Mouse (Mus musculus) liver, embryonic 11.5 days (tissue): ENCODE data around the gene Mettl14. TPM values are rescaled to one million over a fixed set of nuclear protein-coding genes. Genes with fewer than 3 reads are reported as not detected.

Experiments
- ATAC-seq: fragments of 200-750 bp; cut with Nextera tagmentation; replicated peaks from 2 replicates; pipeline ENCODE4 v1.8.0; 2017; ENCODE audit warnings: moderate number of reproducible peaks, mild to moderate bottlenecking, moderate TSS enrichment, moderate library complexity; ENCODE audit not compliant: low FRiP score
- DNase-seq: peaks from one replicate; pipeline ENCODE4 v3.0.0-alpha.2; 2017; ENCODE audit warnings: low spot score
- H3K27ac ChIP-seq: fragments of 300-500 bp; sonication (generic); 2 replicates; pipeline ENCODE4 v1.5.1; 2014; ENCODE audit warnings: mild to moderate bottlenecking, low read depth, low read length, control low read depth
- H3K27me3 ChIP-seq: fragments of 300-500 bp; sonication (generic); replicated peaks from 2 replicates; pipeline ENCODE4 v1.6.1; 2014; ENCODE audit warnings: low read length, mixed read lengths; ENCODE audit not compliant: control insufficient read depth, insufficient read depth
- H3K36me3 ChIP-seq: fragments of 300-500 bp; sonication (generic); 2 replicates; pipeline ENCODE4 v1.6.1; 2014; ENCODE audit warnings: mild to moderate bottlenecking, low read length, moderate library complexity, mixed read lengths; ENCODE audit not compliant: control insufficient read depth, insufficient read depth
- H3K4me1 ChIP-seq: fragments of 300-500 bp; sonication (generic); replicated peaks from 2 replicates; pipeline ENCODE4 v1.6.1; 2014; ENCODE audit warnings: low read length, mixed read lengths; ENCODE audit not compliant: control insufficient read depth, insufficient read depth
- H3K4me2 ChIP-seq: fragments of 300-500 bp; sonication (generic); 2 replicates; pipeline ENCODE4 v1.6.1; 2014; ENCODE audit warnings: mild to moderate bottlenecking, control low read depth, moderate library complexity
- H3K4me3 ChIP-seq: fragments of 300-500 bp; sonication (generic); 2 replicates; pipeline ENCODE4 v1.5.1; 2014; ENCODE audit warnings: low read depth, low read length, control low read depth
- H3K9ac ChIP-seq: fragments of 300-500 bp; sonication (generic); 2 replicates; pipeline ENCODE4 v1.6.1; 2014; ENCODE audit warnings: low read depth, low read length, control low read depth
- H3K9me3 ChIP-seq: fragments of 300-500 bp; sonication (generic); 2 replicates; pipeline ENCODE4 v1.6.1; 2016; ENCODE audit warnings: low read length, inconsistent platforms, mixed read lengths; ENCODE audit not compliant: control insufficient read depth
- WGBS: fragments of 180-500 bp; shearing (Covaris S2); extraction: QIAGEN DNeasy Blood & Tissue Kit; methylation state at CpG from one replicate; pipeline ENCODE4 v1.1.7; 2014; 5-methylcytosine and 5-hydroxymethylcytosine counted together
- polyA plus RNA-seq: library from polyadenylated mRNA; unstranded; fragments of >200 nt; fragmentation: Nextera tagmentation; extraction: Ambion mirVana; gene quantifications from 2 replicates; pipeline ENCODE4 v1.2.1, GENCODE M21; 2014

The Mettl14 gene
- polyA plus RNA-seq, 1 experiment from 2014 or later, result 17.9 TPM

DNA sequence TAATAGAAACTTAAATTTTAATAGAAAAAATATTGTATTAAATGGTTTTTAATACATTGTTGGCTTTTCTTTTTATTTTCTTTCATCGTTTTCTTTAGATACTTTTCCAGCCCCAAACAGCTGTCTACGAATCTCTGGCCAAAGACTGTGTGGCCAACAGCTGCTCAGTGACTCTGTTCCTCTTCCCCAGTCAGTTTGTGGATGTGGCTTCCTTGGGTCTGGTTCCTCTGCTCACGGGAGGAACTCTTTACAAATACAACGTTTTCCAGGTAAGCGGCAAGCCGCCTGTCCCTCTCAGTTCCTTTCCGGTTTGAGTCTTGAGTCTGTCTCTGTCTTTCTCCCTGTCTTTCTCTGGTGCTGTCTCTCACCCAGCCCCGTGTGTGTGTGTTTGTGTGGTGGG lies 35.3 kb downstream of the Mettl14 start:
- Histone ChIP-seq H3K9me3 (no peaks in the 10 kb centered on the region), H3K9ac (no peak overlapping the region), H3K27ac (no peak overlapping the region), H3K27me3 (no peaks in the 10 kb centered on the region), H3K4me3 (no peak overlapping the region), H3K4me1 (no peaks in the 10 kb centered on the region), H3K36me3 (peaks cover 4% of the 10 kb centered on the region; the same call in 1 of the 2 replicates), H3K4me2 (no peak overlapping the region)
- ATAC-seq (no peak), DNase-seq (no peak)
- 72% methylated on average over 8 of the region's 8 CpGs for WGBS

DNA sequence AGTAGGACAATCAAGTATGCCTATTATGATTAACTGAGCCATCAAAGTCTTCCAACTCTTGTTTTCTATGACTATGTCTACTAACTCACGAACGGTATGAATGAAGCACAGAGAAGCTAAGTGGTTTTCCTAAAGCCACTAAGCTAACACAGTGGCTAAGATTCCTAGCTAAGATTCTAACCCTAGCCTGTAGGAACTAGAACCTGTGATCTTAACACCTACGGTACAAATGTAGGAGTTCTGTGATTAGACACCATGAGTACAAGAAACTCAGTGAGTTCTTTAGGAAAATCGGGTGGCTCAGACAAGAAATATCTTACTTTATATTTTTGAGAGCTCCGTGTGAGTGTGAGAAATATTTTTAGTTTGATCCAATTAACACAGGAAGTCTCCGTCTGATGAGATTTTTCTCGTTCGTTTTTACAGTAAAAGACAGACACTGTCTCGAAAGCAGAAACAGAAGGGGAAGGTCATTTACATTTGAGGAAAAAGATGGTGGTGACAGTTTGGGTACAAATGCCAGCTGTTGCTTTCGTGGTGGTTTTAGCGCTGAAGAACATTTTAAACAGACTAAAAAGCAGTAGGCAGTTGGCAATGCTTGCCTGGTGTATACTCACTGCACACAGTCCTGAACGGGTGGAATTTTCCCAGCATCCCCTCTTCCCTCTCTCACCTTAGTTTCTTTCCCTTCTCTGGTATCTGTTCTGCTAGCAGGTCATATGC lies 37.7 kb downstream of the Mettl14 start:
- no peaks in the 10 kb centered on the region for H3K4me1 ChIP-seq
- peaks cover 4% of the 10 kb centered on the region; the same call in 1 of the 2 replicates for H3K36me3 ChIP-seq
- H3K4me3 ChIP-seq, result no peak overlapping the region
- H3K4me2 ChIP-seq, result no peak overlapping the region
- no peak overlapping the region for H3K27ac ChIP-seq
- 77% methylated on average over 12 of the region's 12 CpGs for WGBS
- H3K9ac ChIP-seq, result no peak overlapping the region
- no peak for DNase-seq
- H3K9me3 ChIP-seq, result no peaks in the 10 kb centered on the region
- H3K27me3 ChIP-seq, result no peaks in the 10 kb centered on the region
- no peak for ATAC-seq

DNA sequence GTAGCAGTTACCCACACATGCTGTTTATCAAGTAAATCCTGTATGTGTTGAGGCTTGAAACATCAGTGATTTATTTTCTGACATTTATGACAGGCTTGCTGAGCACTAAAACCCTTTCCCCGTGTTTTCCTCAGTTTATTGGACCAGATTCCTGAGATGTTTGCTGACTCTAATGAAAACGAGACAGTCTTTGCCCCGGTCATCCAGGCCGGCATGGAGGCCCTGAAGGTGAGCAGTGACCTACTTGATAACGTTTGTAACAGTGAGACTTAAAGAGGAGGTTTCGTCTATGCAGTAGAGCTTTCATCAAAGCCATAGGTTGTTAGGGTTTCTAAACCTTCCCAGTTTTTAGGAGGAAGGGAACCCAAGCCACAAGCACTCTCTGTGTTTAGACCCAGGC lies 42.2 kb downstream of the Mettl14 start:
- ATAC-seq, result no peak
- no peak overlapping the region for H3K4me3 ChIP-seq
- H3K4me1 ChIP-seq, result no peaks in the 10 kb centered on the region
- H3K27ac ChIP-seq, result no peak overlapping the region
- H3K9me3 ChIP-seq, result no peaks in the 10 kb centered on the region
- 61% methylated on average over 6 of the region's 6 CpGs for WGBS
- no peak overlapping the region for H3K9ac ChIP-seq
- H3K27me3 ChIP-seq, result no peaks in the 10 kb centered on the region
- no peak for DNase-seq
- H3K36me3 ChIP-seq, result peaks cover 2% of the 10 kb centered on the region; the same call in 1 of the 2 replicates
- no peak overlapping the region for H3K4me2 ChIP-seq

DNA sequence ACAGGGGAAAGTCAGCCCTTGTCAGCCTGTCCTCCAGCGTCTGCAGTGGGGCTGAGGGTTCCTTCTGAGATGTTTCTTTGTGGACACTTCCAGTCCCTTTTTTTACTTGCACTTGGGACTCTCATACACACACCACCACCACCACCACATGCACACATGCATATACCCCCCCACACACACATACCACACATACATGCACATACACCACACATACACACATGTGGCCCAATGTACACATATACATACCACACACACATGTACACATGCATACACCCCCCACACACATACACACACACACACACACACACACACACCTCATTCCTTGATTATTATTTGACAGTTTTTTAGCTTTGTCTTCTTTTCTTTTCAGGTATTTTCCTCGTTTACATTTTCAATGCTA lies 44.9 kb downstream of the Mettl14 start:
- 87% methylated on average over 2 of the region's 2 CpGs for WGBS
- H3K4me2 ChIP-seq, result no peak overlapping the region
- H3K4me3 ChIP-seq, result no peak overlapping the region
- no peaks in the 10 kb centered on the region for H3K27me3 ChIP-seq
- no peak overlapping the region for H3K9ac ChIP-seq
- no peaks in the 10 kb centered on the region for H3K4me1 ChIP-seq
- H3K36me3 ChIP-seq, result no peaks in the 10 kb centered on the region; the same call in 1 of the 2 replicates
- no peak overlapping the region for H3K27ac ChIP-seq
- no peaks in the 10 kb centered on the region for H3K9me3 ChIP-seq
- DNase-seq, result no peak
- no peak for ATAC-seq

DNA sequence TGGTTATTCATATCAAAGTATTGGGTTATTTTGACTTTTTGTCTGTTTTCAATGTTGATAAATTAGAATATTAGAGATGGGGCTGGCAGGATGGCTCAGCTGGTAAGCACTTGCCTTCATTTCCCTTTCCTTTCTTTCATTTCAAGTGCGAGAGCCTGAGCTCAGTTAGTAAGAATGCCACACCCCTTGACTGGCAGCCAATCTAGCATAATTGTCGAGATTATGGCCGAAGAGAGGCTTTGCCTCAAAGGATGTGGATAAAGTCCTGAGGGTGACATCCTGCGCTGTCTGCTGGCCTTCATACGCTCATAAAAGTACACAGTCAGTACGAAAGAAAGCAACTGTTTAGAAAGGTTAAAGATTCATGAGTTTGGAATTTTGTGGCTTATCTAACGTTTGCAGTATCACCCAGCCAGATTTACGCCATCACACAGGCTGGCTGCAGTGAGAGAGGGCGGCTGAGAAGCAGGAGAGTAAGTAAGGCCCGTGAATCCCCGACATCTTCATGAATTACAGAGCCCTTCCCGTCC lies 47.2 kb downstream of the Mettl14 start:
- WGBS, result 56% methylated on average over 12 of the region's 12 CpGs
- no peaks in the 10 kb centered on the region; the same call in 1 of the 2 replicates for H3K36me3 ChIP-seq

DNA sequence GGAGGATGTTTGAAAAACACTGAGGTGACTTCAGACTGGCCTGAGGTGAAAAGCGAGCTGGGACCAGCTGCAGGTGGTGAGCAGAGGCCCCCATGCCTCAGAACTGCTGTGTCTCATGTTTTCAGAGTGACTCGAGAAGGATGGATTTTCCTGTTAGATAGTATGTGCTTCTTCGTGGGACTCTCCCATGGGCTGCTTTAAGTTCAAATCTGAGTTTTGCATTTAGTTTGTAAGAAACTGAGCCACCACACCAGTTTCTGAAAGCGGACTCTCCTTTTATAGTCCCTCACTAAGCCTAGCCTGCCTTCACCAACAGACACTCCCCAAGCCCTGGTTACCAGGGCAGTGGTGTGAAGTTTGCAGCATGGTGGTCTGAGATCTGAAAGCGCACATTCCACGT lies 48.1 kb downstream of the Mettl14 start:
- DNase-seq (no peak), ATAC-seq (no peak)
- no peak overlapping the region for H3K9ac ChIP-seq
- no peak overlapping the region for H3K4me2 ChIP-seq
- H3K4me1 ChIP-seq, result peaks cover 2% of the 10 kb centered on the region; the same call in 1 of the 2 replicates
- H3K27me3 ChIP-seq, result no peaks in the 10 kb centered on the region
- H3K27ac ChIP-seq, result no peak overlapping the region
- no peaks in the 10 kb centered on the region for H3K9me3 ChIP-seq
- WGBS, result 84% methylated on average over 6 of the region's 6 CpGs
- H3K36me3 ChIP-seq, result no peaks in the 10 kb centered on the region; the same call in 1 of the 2 replicates
- H3K4me3 ChIP-seq, result no peak overlapping the region

More for the DNA sequence above, 47.2 kb downstream of the Mettl14 start:
- 0 out of 2 replicates have a peak, but pooled peaks cover 2% of the 10 kb centered on the region for H3K4me1 ChIP-seq
- DNase-seq (no peak), ATAC-seq (no peak)
- H3K4me2 ChIP-seq, result no peak overlapping the region
- H3K9ac ChIP-seq, result no peak overlapping the region
- H3K27ac ChIP-seq, result no peak overlapping the region
- H3K27me3 ChIP-seq, result no peaks in the 10 kb centered on the region
- H3K9me3 ChIP-seq, result no peaks in the 10 kb centered on the region
- H3K4me3 ChIP-seq, result no peak overlapping the region

DNA sequence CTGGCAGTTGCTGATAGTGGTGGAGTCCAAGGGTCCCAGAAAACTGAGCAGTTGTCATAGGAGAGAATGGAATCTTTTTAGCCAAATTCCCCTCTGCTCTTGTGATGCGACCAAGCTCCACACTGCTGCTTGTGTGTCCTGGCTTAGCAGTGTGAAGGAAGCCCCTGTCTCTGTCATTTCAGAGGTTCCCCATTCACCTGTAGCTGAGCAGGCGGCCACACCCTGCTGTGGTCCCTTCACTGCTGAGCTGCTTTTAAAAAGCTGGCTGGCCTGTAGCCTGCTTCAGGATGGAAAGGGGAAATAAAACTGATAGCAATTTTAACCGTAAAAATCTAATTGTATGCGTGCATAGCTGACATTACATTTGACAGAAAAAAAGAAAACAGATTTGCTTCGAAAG lies 49.0 kb downstream of the Mettl14 start:
- Histone ChIP-seq H3K4me2 (no peak overlapping the region), H3K9ac (no peak overlapping the region), H3K36me3 (no peaks in the 10 kb centered on the region; the same call in 1 of the 2 replicates), H3K4me3 (no peak overlapping the region), H3K27me3 (no peaks in the 10 kb centered on the region), H3K4me1 (peaks cover 2% of the 10 kb centered on the region; the same call in 1 of the 2 replicates), H3K9me3 (no peaks in the 10 kb centered on the region), H3K27ac (no peak overlapping the region)
- no peak for DNase-seq
- no peak for ATAC-seq
- 76% methylated on average over 5 of the region's 5 CpGs for WGBS

DNA sequence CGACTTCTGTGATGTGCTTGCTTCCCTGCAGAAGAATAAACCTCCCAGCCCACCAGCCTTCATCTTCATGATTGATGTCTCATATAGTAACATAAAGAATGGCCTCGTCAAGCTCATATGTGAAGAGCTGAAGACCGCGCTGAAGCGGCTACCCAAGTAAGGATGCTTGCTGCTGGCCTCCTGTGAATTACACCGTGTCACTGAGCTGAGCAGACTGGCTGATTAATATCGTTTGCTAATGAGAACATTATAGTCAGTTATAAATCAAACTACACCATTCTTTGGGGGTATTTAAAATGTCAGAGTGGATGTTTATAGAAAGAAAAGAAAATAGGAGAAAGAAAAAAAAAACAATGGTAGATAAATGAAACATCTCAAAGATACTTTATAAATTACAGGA lies 49.5 kb downstream of the Mettl14 start:
- peaks cover 2% of the 10 kb centered on the region; the same call in 1 of the 2 replicates for H3K4me1 ChIP-seq
- no peak overlapping the region for H3K9ac ChIP-seq
- DNase-seq (no peak), ATAC-seq (no peak)
- no peak overlapping the region for H3K4me3 ChIP-seq
- 75% methylated on average over 7 of the region's 7 CpGs for WGBS
- H3K27ac ChIP-seq, result no peak overlapping the region
- H3K36me3 ChIP-seq, result no peaks in the 10 kb centered on the region; the same call in 1 of the 2 replicates
- no peak overlapping the region for H3K4me2 ChIP-seq
- H3K9me3 ChIP-seq, result no peaks in the 10 kb centered on the region
- H3K27me3 ChIP-seq, result no peaks in the 10 kb centered on the region

DNA sequence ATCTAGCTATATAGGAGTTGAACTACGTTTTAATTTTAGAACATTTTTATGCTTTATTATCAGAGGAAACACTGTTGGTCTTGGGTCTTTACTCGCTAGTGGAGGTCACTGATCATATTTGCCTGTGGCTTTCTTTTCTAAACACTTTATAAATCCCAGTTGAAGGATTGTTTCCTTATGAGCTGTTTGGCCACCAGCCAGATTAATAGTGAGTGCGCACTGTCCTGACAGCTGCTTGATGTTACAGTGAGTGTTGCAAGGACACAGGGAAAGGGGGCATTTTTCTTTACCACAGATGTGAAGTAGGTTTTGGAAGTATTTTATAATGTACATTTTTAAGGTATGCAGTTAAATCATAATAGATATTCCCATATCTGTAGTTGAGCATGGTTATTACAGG lies 50.4 kb downstream of the Mettl14 start:
- ATAC-seq (no peak), DNase-seq (no peak)
- Histone ChIP-seq H3K27ac (no peak overlapping the region), H3K4me3 (no peak overlapping the region), H3K4me2 (no peak overlapping the region), H3K27me3 (no peaks in the 10 kb centered on the region), H3K9me3 (no peaks in the 10 kb centered on the region), H3K9ac (no peak overlapping the region), H3K4me1 (peaks cover 2% of the 10 kb centered on the region; the same call in 1 of the 2 replicates), H3K36me3 (no peaks in the 10 kb centered on the region; the same call in 1 of the 2 replicates)
- 63% methylated on average over 3 of the region's 3 CpGs for WGBS
